Mouse (Mus musculus) T-helper 17 cell (primary cell): ENCODE data around the gene Madcam1.

Experiments used
- in situ Hi-C, 2 experiments: fragments of 300-600 bp; cut with MboI, MseI; formaldehyde crosslinking; loops; 1 replicate in 1 of 2; 2 replicates in 1 of 2; pipeline ENCODE4 v1.15.1; 2025; ENCODE audit warnings: high pct_unique_total_duplicates in 2 of 2

Madcam1 gene

DNA sequence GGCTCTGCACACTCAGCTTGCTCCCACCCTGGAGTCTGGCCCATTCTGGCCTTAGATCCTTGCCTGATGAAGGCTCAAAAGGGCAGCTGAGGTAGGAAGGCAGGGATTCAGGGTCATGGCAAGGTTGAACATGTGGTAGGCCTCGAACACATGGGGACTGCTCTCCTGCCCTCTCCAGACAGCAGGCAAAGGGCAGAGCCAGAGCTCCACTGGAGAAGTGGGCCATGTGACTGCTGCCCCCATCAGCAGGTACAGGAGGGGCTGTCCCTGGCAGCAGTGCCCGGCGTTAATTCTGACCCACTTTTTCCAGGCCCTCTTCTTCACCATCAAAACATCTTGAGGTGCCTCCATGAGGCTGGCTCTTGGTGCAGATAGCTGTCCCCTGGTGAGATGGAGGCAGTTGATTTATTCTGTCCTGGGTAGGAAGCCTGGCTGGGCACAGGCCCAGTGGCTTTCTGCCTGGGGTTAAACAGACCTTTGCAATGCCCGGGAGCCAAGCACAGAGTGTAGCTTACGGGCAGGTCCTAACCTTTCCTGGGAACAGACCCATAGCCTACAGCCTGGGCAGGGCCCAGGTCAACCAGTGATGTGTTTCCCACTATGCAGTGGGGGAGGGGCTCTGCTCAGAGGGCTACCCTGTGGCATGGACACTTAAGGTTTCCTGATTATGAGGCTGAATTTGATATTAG lies 42.2 kb downstream of the Madcam1 start:
- in situ Hi-C loops: loop anchor here in 1 of 2 experiments (25.0 kb wide), 1 partner anchor 1719 kb away; the partner anchor contains the start of gene 1810043G02Rik

DNA sequence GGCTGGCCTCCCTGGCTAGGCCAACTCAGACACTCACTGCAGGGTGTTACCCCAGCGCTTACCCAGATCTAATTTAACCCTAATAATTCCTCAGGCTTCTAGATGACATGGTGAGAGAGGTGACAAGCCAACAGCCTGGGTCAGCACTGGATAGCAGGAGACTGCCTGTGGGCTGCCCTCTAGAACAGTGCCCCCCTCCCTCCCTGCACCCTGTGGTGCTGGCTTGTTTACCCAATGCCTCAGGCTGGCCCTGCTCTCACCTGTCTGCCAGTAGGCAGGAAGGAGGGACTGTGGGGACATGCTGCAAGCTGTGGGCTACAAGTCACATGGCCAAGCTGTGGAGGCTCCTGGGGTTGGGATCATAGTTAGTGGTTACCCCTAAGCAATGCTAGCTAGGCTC lies 42.8 kb downstream of the Madcam1 start:
- in situ Hi-C loops: loop anchor here in 1 of 2 experiments (25.0 kb wide), 1 partner anchor 1720 kb away; the partner anchor contains the start of gene 1810043G02Rik

DNA sequence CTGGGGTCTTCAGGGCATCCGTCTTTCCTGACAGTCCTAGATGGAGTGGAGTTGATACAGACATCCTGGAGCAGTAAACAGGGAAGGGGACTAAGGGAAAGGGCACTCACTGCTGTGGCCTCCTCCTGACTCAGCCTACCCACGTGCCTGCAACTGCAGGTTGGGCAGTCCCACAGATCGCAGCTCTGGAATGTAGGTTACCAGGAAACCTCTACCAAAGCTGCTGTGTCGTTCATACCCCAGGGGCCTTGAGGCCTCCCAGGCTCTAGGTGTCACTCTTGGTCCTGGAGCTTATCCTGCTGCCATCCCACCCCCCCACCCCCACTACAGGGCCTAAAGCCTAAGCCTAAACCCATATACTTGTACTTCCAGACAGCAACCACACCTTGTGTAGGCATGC lies 43.4 kb downstream of the Madcam1 start:
- in situ Hi-C loops: loop anchor here in 1 of 2 experiments (25.0 kb wide), 1 partner anchor 1720 kb away; the partner anchor contains the start of gene 1810043G02Rik

DNA sequence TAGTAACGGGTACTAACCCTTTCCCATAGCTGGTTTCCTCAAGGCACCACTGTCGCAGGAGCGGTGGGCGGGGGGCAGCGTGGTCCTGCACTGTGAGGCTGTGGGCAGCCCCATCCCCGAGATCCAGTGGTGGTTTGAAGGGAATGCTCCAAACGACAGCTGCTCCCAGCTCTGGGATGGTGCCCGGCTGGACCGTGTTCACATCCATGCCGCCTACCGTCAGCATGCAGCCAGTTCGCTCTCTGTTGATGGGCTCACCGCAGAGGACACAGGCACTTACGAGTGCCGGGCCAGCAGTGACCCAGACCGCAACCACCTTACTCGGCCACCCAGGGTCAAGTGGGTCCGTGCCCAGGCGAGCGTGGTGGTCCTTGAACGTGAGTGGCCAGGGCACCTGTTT lies 44.3 kb downstream of the Madcam1 start:
- in situ Hi-C loops: loop anchor here in 1 of 2 experiments (25.0 kb wide), 1 partner anchor 1721 kb away; the partner anchor contains the start of gene 1810043G02Rik

DNA sequence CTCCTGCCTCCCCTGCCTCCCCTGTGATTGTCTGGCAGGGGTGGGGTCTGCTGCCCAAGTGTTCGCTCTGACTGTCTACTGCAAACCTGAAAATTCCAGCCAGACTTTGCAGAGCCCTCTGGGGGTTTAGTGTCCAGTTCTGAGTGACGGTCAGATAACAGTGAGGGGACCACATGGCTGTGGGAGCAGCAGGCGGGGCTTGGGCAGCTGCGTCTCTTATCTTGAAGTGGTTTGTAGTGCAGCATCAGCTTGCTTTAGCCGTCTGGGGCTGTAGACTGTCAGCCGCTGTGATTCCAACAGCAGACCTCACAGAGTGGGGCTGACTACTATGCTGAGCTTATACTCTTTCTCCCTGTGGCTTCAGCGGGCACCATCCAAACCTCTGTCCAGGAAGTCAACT lies 44.9 kb downstream of the Madcam1 start:
- in situ Hi-C loops: loop anchor here in 1 of 2 experiments (25.0 kb wide), 1 partner anchor 1722 kb away; the partner anchor contains the start of gene 1810043G02Rik

DNA sequence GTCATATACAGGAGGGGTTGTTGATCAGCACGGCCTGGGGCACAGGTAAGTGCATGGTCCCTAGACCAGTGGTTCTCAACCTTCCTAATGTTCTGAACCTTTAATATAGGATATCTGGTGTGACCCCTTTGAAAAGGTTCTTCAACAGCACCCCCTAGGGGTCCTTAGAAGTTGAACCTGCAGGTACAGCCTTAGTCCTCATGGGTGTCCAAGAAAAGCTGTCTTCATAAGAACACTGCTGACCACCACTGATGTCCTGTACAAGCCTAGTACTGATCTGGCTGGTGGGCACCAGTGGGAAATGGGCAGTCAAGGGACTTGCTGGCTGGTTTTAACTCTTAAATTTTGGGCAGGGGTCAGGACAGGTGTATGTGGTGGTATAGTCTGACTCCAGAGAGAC lies 47.7 kb downstream of the Madcam1 start:
- in situ Hi-C loops: loop anchor here in 1 of 2 experiments (25.0 kb wide), 1 partner anchor 1725 kb away; the partner anchor contains the start of gene 1810043G02Rik

DNA sequence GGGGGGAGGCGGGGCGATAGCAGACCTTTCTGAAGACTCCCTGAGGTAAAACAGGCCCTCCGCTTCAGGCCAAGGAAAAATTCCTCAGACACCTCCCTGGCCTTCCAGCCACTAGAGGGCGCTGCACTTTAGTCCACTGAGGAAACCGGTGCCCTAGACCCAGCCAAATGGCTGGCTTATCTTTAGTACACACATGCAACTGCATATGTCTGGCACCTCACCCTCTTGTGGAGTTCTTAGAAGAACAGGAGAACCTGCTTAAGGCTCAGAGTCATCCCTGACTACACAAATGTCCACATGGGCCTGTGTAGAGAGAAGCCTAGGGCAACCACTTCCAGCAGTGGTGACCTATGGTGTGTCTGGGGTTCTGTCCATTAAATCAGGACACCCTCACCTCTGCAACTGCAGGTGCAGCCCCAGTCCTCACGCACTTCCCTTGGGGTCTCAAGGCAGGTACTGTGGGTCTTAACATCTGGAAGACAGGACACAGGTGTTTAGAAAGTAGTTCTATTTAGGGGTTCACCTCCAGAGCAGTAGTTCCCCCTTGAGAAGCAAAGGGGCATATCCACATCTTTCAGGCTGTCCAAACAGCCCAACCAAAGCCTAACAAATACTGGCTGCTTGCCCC lies 48.3 kb downstream of the Madcam1 start:
- in situ Hi-C loops: loop anchor here in 1 of 2 experiments (25.0 kb wide), 1 partner anchor 1725 kb away; the partner anchor contains the start of gene 1810043G02Rik

DNA sequence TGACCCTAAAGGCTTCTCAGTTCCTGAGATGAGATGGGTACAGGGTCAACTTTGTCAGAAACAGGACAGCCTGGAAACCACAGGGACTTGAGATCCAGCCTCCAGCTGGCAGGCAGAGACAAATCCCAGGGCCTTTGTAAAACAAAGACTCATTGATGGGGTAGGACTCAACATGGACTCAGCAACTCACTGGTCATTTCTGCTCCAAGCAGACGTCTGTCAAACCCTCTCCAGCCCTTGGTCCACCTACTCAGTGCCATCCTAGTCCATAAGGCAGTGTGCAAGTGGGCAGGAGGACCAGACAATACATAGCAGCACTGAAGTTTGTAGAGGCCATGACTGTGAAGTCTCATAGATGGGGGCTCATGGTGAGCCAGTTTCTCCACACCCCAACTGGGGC lies 48.8 kb downstream of the Madcam1 start:
- in situ Hi-C loops: loop anchor here in 1 of 2 experiments (25.0 kb wide), 1 partner anchor 1726 kb away; the partner anchor contains the start of gene 1810043G02Rik

DNA sequence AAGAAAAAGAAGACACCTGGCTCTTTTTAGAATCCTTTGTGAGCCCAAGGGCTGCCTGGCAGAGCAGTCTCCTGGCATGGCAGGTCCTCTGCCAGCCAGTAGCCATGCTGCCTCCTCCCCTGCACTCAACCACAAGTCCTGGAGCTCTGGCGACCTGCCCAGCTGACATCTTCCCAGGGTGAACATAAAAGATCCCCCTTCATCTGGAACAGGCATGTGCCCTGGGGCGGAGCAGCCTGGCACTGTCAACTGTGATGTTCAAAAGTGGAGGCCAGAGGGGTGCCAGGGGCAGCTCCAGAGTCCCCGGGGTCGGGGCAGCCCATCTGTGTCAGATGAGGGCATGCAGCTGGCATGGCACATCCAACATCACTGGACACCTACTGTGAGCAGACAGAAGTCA lies 50.6 kb downstream of the Madcam1 start:
- in situ Hi-C loops: loop anchor here in 1 of 2 experiments (25.0 kb wide), 1 partner anchor 1728 kb away; the partner anchor contains the start of gene 1810043G02Rik

DNA sequence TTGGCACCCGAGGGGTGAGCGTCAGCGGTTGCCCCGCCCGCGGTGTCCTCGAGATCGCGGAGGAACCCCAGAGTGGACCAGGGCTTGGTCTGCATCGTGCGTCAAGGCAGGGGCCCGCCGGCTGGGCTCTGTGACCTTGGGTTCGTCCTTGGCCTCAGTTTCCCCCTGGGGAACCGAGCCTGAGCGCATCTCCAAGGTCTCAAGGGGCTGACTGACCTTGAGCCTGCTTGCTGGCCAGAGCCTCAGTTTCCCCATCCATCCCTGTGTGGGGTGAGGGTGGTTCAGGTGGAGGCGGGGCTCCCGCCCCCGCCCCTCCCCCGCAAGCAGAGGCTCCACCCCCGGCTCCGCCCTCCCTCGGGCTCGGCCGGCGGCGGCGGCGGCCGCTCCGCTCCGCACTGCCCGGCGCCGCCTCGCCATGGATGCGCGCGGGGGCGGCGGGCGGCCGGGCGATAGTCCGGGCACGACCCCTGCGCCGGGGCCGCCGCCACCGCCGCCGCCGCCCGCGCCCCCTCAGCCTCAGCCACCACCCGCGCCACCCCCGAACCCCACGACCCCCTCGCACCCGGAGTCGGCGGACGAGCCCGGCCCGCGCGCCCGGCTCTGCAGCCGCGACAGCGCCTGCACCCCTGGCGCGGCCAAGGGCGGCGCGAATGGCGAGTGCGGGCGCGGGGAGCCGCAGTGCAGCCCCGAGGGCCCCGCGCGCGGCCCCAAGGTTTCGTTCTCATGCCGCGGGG lies 52.1 kb downstream of the Madcam1 start, which contains the start of gene Hcn2:
Gene Hcn2, plus strand, starts transcription at position 381 of the 734 bp plus-strand sequence.
- in situ Hi-C loops: loop anchor here in 1 of 2 experiments (25.0 kb wide), 1 partner anchor 1729 kb away; the partner anchor contains the start of gene 1810043G02Rik

DNA sequence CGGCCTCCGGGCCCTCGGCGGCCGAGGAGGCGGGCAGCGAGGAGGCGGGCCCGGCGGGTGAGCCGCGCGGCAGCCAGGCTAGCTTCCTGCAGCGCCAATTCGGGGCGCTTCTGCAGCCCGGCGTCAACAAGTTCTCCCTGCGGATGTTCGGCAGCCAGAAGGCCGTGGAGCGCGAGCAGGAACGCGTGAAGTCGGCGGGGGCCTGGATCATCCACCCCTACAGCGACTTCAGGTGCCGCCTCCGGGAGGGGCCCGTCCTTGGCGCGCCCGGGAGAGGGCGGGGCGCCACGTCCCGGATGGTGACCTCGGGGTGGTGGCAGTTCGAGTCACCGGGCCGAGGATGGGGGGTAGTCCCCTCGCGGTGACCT lies 52.6 kb downstream of the Madcam1 start:
- in situ Hi-C loops: loop anchor here in 1 of 2 experiments (25.0 kb wide), 1 partner anchor 1730 kb away; the partner anchor contains the start of gene 1810043G02Rik

DNA sequence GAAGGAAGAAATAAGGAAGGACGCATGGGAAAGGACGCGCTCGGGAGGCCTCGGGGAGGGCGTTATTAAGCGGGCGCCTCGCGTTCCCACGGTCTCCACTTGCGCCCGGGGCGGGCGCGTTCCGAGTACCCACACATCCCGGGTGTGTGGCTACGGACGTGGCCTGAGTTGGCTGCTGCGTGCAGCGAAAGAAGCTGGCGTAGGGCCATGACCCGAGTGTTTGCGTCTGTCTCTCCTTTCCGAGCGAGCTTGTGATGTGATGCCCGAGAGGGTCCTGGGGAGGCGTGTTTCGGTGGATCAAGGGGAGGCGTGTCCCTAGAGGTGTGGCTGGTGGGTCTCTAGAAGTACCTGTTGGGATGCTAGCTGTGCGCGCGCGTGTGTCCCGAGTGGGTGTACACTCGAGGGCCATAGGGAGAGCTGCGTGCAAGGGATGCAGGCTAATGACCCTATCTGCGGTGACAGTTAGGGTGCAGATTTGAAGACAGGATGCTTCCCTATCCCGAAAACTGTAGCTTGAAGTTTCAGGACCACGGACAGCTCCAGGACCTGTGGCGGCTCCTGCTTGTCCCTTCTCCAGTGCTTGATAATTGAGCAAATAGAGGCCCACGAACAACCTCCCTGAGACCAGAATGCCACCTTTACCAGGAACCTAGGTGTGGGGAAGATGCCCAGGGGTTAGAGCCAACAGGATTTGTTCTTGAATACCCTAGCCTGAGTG lies 53.4 kb downstream of the Madcam1 start:
- in situ Hi-C loops: loop anchor here in 1 of 2 experiments (25.0 kb wide), 1 partner anchor 1730 kb away; the partner anchor contains the start of gene 1810043G02Rik
